Mouse (Mus musculus): ENCODE measurements around the gene I0C0044D17Rik. TPM values are rescaled to one million over a fixed set of nuclear protein-coding genes. Genes with fewer than 3 reads are reported as not detected.

The I0C0044D17Rik gene
- polyA plus RNA-seq, 1 experiment from 2014 or later: not detected

- ATAC-seq (replicated peaks; ENCODE audit: low FRiP score, low read depth) (no peak), DNase-seq (ENCODE audit: low spot score) (no peak)
- H3K27me3 ChIP-seq (ENCODE audit: insufficient read depth, low read length): no peaks in the 10 kb centered on the region
- WGBS: 74% methylated on average over 10 of the region's 10 CpGs
- no peak overlapping the region for H3K4me3 ChIP-seq (replicated peaks; ENCODE audit: low read depth, low read length)
- H3K4me1 ChIP-seq (replicated peaks; ENCODE audit: insufficient read depth, low read length): no peaks in the 10 kb centered on the region; the same call in 1 of the 2 replicates
- no peaks in the 10 kb centered on the region for H3K36me3 ChIP-seq (ENCODE audit: insufficient read depth, low read length)
- no peak overlapping the region for H3K27ac ChIP-seq
- H3K9ac ChIP-seq (ENCODE audit: low read depth, low read length): no peak overlapping the region
- no peak for TF ChIP-seq CTCF (IDR thresholded peaks at IDR 0.05; ENCODE audit: low read depth)
- H3K9me3 ChIP-seq (replicated peaks; ENCODE audit: low read length): no peaks in the 10 kb centered on the region
- H3K4me2 ChIP-seq (ENCODE audit: low read length): no peak overlapping the region
Measured at GRCm38 (mm10) chr4:98819216-98819755, 4.4 kb downstream of the I0C0044D17Rik start.

GRCm38 (mm10) chr4:98817184-98817911, 6.3 kb downstream of the I0C0044D17Rik start, which contains the start of gene Kank4:
Kank4 (minus strand) TSS chr4:98817537.
- peak within 1 kb of the TSS; percentile 68 for H3K4me3 ChIP-seq (replicated peaks; ENCODE audit: low read depth, low read length)
- ATAC-seq (replicated peaks; ENCODE audit: low FRiP score, low read depth): peak; percentile 78
- peak within 1 kb of the TSS; percentile 65 for H3K27ac ChIP-seq
- peak within 1 kb of the TSS; percentile 97 for H3K4me2 ChIP-seq (ENCODE audit: low read length)
- H3K36me3 ChIP-seq (ENCODE audit: insufficient read depth, low read length): no peaks in the 10 kb centered on the region
- TF ChIP-seq CTCF (IDR thresholded peaks at IDR 0.05; ENCODE audit: low read depth): peak; percentile 13; the same call in 1 of the 2 replicates
- H3K27me3 ChIP-seq (ENCODE audit: insufficient read depth, low read length): no peaks in the 10 kb centered on the region
- H3K9me3 ChIP-seq (replicated peaks; ENCODE audit: low read length): no peaks in the 10 kb centered on the region
- DNase-seq (ENCODE audit: low spot score): peak; percentile 86
- peak within 1 kb of the TSS; percentile 76 for H3K9ac ChIP-seq (ENCODE audit: low read depth, low read length)
- H3K4me1 ChIP-seq (replicated peaks; ENCODE audit: insufficient read depth, low read length): no peaks in the 10 kb centered on the region; the same call in 1 of the 2 replicates
- WGBS: under 1% methylated on average over 56 of the region's 72 CpGs

GRCm38 (mm10) chr4:98816807-98817183, 6.8 kb downstream of the I0C0044D17Rik start:
- H3K36me3 ChIP-seq (ENCODE audit: insufficient read depth, low read length): no peaks in the 10 kb centered on the region
- under 1% methylated on average over 14 of the region's 14 CpGs for WGBS
- ATAC-seq (replicated peaks; ENCODE audit: low FRiP score, low read depth): peak; percentile 9; the same call in 1 of the 2 replicates
- TF ChIP-seq CTCF (IDR thresholded peaks at IDR 0.05; ENCODE audit: low read depth): no peak
- H3K27me3 ChIP-seq (ENCODE audit: insufficient read depth, low read length): no peaks in the 10 kb centered on the region
- DNase-seq (ENCODE audit: low spot score): no peak
- no peaks in the 10 kb centered on the region; the same call in 1 of the 2 replicates for H3K4me1 ChIP-seq (replicated peaks; ENCODE audit: insufficient read depth, low read length)
- H3K27ac ChIP-seq: no peak overlapping the region; the same call in 1 of the 2 replicates
- H3K9ac ChIP-seq (ENCODE audit: low read depth, low read length): peak overlapping the region; percentile 76
- H3K4me2 ChIP-seq (ENCODE audit: low read length): peak overlapping the region; percentile 97
- H3K4me3 ChIP-seq (replicated peaks; ENCODE audit: low read depth, low read length): peak overlapping the region; percentile 68
- no peaks in the 10 kb centered on the region for H3K9me3 ChIP-seq (replicated peaks; ENCODE audit: low read length)

GRCm38 (mm10) chr4:98806306-98806705, 17.3 kb downstream of the I0C0044D17Rik start:
- Histone ChIP-seq H3K4me2 (ENCODE audit: low read length) (no peak overlapping the region), H3K27ac (peak overlapping the region; percentile 34; the same call in 1 of the 2 replicates), H3K9ac (ENCODE audit: low read depth, low read length) (no peak overlapping the region), H3K4me1 (replicated peaks; ENCODE audit: insufficient read depth, low read length) (peaks cover 13% of the 10 kb centered on the region; the same call in 1 of the 2 replicates), H3K9me3 (replicated peaks; ENCODE audit: low read length) (no peaks in the 10 kb centered on the region), H3K36me3 (ENCODE audit: insufficient read depth, low read length) (no peaks in the 10 kb centered on the region), H3K4me3 (replicated peaks; ENCODE audit: low read depth, low read length) (no peak overlapping the region), H3K27me3 (ENCODE audit: insufficient read depth, low read length) (no peaks in the 10 kb centered on the region)
- ATAC-seq (replicated peaks; ENCODE audit: low FRiP score, low read depth) (no peak), DNase-seq (ENCODE audit: low spot score) (peak; percentile 36)
- WGBS: 67% methylated on average over 9 of the region's 9 CpGs
- TF ChIP-seq CTCF (IDR thresholded peaks at IDR 0.05; ENCODE audit: low read depth): no peak

- Histone ChIP-seq H3K9ac (ENCODE audit: low read depth, low read length) (no peak overlapping the region), H3K9me3 (replicated peaks; ENCODE audit: low read length) (no peaks in the 10 kb centered on the region), H3K27ac (no peak overlapping the region), H3K27me3 (ENCODE audit: insufficient read depth, low read length) (no peaks in the 10 kb centered on the region), H3K4me2 (ENCODE audit: low read length) (no peak overlapping the region), H3K4me1 (replicated peaks; ENCODE audit: insufficient read depth, low read length) (peaks cover 13% of the 10 kb centered on the region; the same call in 1 of the 2 replicates), H3K36me3 (ENCODE audit: insufficient read depth, low read length) (no peaks in the 10 kb centered on the region), H3K4me3 (replicated peaks; ENCODE audit: low read depth, low read length) (no peak overlapping the region)
- no peak for TF ChIP-seq CTCF (IDR thresholded peaks at IDR 0.05; ENCODE audit: low read depth)
- no peak for ATAC-seq (replicated peaks; ENCODE audit: low FRiP score, low read depth)
- 45% methylated on average over 12 of the region's 12 CpGs for WGBS
- DNase-seq (ENCODE audit: low spot score): peak; percentile 65
Measured at GRCm38 (mm10) chr4:98805291-98806048, 18.2 kb downstream of the I0C0044D17Rik start.

Data from kidney, postnatal 0 days (tissue).